Mouse (Mus musculus): ENCODE results near the gene Dct. TPM values are rescaled to one million over a fixed set of nuclear protein-coding genes. Genes with fewer than 3 reads are reported as not detected.

The Dct gene
- polyA plus RNA-seq, 1 experiment: 10.4 TPM

DNA sequence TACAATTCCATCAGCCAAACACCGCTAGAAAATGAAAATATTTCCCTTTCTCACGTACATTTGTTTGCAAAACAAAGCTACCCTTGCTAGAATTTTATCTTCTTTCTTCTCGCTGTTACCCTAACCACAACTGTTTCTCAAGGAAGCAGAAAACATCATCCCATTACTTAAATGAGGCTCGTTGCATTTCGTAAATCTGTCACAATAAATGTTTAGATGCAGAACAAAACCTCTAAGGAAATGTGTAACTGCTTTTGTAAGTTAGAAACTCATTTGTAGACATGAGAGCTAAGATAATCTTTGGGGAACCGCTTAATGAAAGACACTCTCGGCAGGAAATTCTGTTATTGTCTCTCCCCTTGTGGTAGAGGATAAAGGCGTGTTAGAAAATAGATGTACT lies 38.8 kb downstream of the Dct start:
- H3K4me3 ChIP-seq (ENCODE audit: extremely low read depth, insufficient read depth, insufficient read length): no peak overlapping the region

DNA sequence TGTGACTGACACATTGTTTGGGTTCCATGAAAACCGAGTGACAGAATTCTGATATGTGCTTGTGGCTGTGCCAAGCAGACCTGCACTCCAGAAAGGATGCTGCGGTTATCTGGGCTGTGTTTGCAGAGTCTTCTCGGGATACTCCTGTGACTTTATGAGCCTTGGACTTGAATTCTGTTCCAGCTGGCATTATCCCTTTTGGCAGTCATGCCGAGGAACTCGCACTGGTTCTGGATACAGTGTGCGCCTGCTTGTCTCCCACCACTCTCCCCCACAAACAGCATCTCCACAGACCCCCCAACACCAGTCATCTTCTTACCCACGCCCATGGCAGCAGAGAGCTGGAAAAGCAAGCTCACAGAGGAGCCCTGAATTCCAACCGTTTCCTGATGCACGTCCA lies 42.5 kb downstream of the Dct start:
- H3K4me1 ChIP-seq (ENCODE audit: control insufficient read depth, insufficient read depth, insufficient read length): no peaks in the 10 kb centered on the region
- DNase-seq (ENCODE audit: low read depth in 1 of 2, low spot score in 2 of 2): no peak
- no peaks in the 10 kb centered on the region for H3K27me3 ChIP-seq (ENCODE audit: control insufficient read depth, insufficient read depth, low read length)
- WGBS: 79% methylated on average over 9 of the region's 9 CpGs
- no peaks in the 10 kb centered on the region for H3K36me3 ChIP-seq (ENCODE audit: control insufficient read depth, insufficient read depth, low read length)
- TF ChIP-seq CTCF (IDR thresholded peaks at IDR 0.05; ENCODE audit: extremely low read depth, insufficient read depth, insufficient read length, insufficient replicate concordance) (no peak), POLR2A (IDR thresholded peaks at IDR 0.05; ENCODE audit: low read depth, low read length) (no peak)
- H3K27ac ChIP-seq (ENCODE audit: insufficient read depth, low read length): no peak overlapping the region
- H3K4me3 ChIP-seq (ENCODE audit: extremely low read depth, insufficient read depth, insufficient read length): no peak overlapping the region

More for the DNA sequence above, 38.8 kb downstream of the Dct start:
- Histone ChIP-seq H3K27me3 (ENCODE audit: control insufficient read depth, insufficient read depth, low read length) (no peaks in the 10 kb centered on the region), H3K27ac (ENCODE audit: insufficient read depth, low read length) (no peak overlapping the region), H3K4me1 (ENCODE audit: control insufficient read depth, insufficient read depth, insufficient read length) (no peaks in the 10 kb centered on the region), H3K36me3 (ENCODE audit: control insufficient read depth, insufficient read depth, low read length) (no peaks in the 10 kb centered on the region)
- no peak for DNase-seq (ENCODE audit: low read depth in 1 of 2, low spot score in 2 of 2)
- no peak for TF ChIP-seq CTCF (IDR thresholded peaks at IDR 0.05; ENCODE audit: extremely low read depth, insufficient read depth, insufficient read length, insufficient replicate concordance)
- no peak for TF ChIP-seq POLR2A (IDR thresholded peaks at IDR 0.05; ENCODE audit: low read depth, low read length)
- WGBS: 75% methylated on average over 8 of the region's 8 CpGs

DNA sequence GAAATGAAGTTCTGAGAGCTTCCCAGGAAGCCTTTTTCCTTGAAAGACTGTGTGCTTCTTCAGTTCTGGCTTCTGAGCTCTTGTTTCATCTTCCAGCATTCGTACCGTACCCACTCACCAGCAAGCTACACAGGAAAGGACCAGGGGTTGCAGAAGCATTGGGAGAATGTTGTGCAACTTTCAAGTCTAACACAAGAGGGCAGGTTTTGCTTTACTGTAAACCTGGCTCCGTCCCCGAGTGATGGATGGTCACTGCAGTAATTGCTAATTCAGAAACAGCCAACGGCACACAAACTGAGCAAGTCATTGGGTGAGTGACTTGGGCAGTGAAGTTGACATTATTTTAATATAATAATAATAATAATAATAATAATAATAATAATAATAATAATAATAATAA lies 46.3 kb downstream of the Dct start:
- Histone ChIP-seq H3K27ac (ENCODE audit: insufficient read depth, low read length) (no peak overlapping the region), H3K4me1 (ENCODE audit: control insufficient read depth, insufficient read depth, insufficient read length) (no peaks in the 10 kb centered on the region), H3K4me3 (ENCODE audit: extremely low read depth, insufficient read depth, insufficient read length) (no peak overlapping the region), H3K36me3 (ENCODE audit: control insufficient read depth, insufficient read depth, low read length) (no peaks in the 10 kb centered on the region), H3K27me3 (ENCODE audit: control insufficient read depth, insufficient read depth, low read length) (no peaks in the 10 kb centered on the region)
- no peak for DNase-seq (ENCODE audit: low read depth in 1 of 2, low spot score in 2 of 2)
- 10% methylated on average over 5 of the region's 5 CpGs for WGBS
- TF ChIP-seq CTCF (IDR thresholded peaks at IDR 0.05; ENCODE audit: extremely low read depth, insufficient read depth, insufficient read length, insufficient replicate concordance) (no peak), POLR2A (IDR thresholded peaks at IDR 0.05; ENCODE audit: low read depth, low read length) (no peak)

DNA sequence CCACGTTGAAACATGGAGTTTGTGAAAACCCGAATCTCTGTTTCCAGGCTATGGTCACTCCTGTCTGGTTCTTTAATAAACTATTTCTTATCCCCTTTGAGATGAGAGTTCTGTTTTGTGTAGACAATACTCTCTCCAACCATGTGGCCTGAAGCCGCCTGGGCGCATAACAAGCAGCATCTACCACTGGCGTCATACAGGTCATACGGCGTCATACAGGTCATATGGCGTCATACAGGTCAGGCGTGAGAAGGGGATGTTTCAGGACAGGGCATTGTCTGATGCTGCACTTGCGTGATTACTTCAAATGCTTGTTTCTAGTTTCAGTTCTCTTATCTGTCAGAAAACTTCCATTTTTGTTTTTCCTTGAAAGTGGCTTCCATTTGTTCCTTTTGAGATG lies 47.6 kb downstream of the Dct start:
- TF ChIP-seq POLR2A (IDR thresholded peaks at IDR 0.05; ENCODE audit: low read depth, low read length): no peak
- TF ChIP-seq CTCF (IDR thresholded peaks at IDR 0.05; ENCODE audit: extremely low read depth, insufficient read depth, insufficient read length, insufficient replicate concordance): no peak

DNA sequence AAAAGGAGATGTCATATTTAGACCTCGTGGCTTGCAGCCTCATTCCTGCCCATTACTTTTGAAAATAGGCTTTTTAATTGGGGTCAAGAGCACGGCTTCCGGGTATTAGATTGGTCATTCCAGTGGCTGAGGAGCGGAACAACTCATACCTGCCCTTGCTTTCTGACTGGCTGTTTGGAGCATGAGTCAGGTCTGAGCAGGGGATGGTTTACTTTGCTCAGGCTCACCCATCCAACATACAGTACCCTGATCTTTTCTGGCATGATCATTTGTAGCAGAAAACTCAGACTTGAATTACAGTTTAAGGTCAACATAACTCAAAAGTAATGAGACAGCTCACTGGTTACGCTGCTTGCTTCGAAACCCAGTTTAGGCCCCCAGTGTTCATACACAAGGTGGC lies 58.2 kb downstream of the Dct start:
- H3K4me3 ChIP-seq (ENCODE audit: extremely low read depth, insufficient read depth, insufficient read length): no peak overlapping the region
- H3K36me3 ChIP-seq (ENCODE audit: control insufficient read depth, insufficient read depth, low read length): no peaks in the 10 kb centered on the region

More for the DNA sequence above, 47.6 kb downstream of the Dct start:
- Histone ChIP-seq H3K36me3 (ENCODE audit: control insufficient read depth, insufficient read depth, low read length) (no peaks in the 10 kb centered on the region), H3K27me3 (ENCODE audit: control insufficient read depth, insufficient read depth, low read length) (no peaks in the 10 kb centered on the region), H3K27ac (ENCODE audit: insufficient read depth, low read length) (no peak overlapping the region), H3K4me3 (ENCODE audit: extremely low read depth, insufficient read depth, insufficient read length) (no peak overlapping the region), H3K4me1 (ENCODE audit: control insufficient read depth, insufficient read depth, insufficient read length) (no peaks in the 10 kb centered on the region)
- no peak for DNase-seq (ENCODE audit: low read depth in 1 of 2, low spot score in 2 of 2)
- WGBS: 83% methylated on average over 10 of the region's 10 CpGs

DNA sequence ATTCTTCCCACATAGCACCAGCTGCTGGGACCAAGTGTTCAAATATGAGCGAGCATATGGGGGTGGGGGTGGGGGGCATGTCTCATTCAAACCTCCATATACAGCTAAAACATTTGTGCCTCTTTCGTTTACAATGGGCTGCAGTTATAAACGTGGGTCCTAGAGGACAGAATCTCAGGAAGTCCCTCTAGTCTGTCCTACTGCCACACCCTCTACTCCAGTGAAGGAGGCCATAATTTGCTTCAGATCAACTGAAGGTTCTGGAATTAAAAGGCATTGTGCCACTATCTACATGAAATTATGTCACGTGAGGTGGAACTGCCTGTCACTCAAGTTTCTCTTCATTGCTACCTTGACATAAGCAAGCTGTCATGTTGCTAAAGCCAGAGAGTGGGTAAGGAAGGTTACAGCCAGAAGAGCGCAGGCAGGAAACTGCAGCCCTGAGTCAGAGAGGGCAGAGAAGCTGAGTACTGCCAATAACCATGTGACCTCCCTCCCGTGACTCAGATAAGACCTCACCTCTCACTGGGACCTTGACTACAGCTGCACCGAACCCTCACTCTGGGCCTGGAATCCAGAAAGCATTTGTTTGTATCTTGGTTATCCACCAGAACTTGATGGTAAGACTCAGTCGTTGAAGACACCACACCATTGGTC lies 59.3 kb downstream of the Dct start:
- no peak overlapping the region for H3K27ac ChIP-seq (ENCODE audit: insufficient read depth, low read length)
- DNase-seq (ENCODE audit: low read depth in 1 of 2, low spot score in 2 of 2): no peak
- H3K4me3 ChIP-seq (ENCODE audit: extremely low read depth, insufficient read depth, insufficient read length): no peak overlapping the region
- H3K4me1 ChIP-seq (ENCODE audit: control insufficient read depth, insufficient read depth, insufficient read length): no peaks in the 10 kb centered on the region
- no peaks in the 10 kb centered on the region for H3K36me3 ChIP-seq (ENCODE audit: control insufficient read depth, insufficient read depth, low read length)
- WGBS: 68% methylated on average over 8 of the region's 8 CpGs
- TF ChIP-seq POLR2A (IDR thresholded peaks at IDR 0.05; ENCODE audit: low read depth, low read length): no peak
- no peaks in the 10 kb centered on the region for H3K27me3 ChIP-seq (ENCODE audit: control insufficient read depth, insufficient read depth, low read length)

More for the DNA sequence above, 58.2 kb downstream of the Dct start:
- H3K27ac ChIP-seq (ENCODE audit: insufficient read depth, low read length): no peak overlapping the region
- no peak for DNase-seq (ENCODE audit: low read depth in 1 of 2, low spot score in 2 of 2)
- TF ChIP-seq CTCF (IDR thresholded peaks at IDR 0.05; ENCODE audit: extremely low read depth, insufficient read depth, insufficient read length, insufficient replicate concordance) (no peak), POLR2A (IDR thresholded peaks at IDR 0.05; ENCODE audit: low read depth, low read length) (no peak)
- no peaks in the 10 kb centered on the region for H3K27me3 ChIP-seq (ENCODE audit: control insufficient read depth, insufficient read depth, low read length)
- 84% methylated on average over 6 of the region's 6 CpGs for WGBS
- no peaks in the 10 kb centered on the region for H3K4me1 ChIP-seq (ENCODE audit: control insufficient read depth, insufficient read depth, insufficient read length)

DNA sequence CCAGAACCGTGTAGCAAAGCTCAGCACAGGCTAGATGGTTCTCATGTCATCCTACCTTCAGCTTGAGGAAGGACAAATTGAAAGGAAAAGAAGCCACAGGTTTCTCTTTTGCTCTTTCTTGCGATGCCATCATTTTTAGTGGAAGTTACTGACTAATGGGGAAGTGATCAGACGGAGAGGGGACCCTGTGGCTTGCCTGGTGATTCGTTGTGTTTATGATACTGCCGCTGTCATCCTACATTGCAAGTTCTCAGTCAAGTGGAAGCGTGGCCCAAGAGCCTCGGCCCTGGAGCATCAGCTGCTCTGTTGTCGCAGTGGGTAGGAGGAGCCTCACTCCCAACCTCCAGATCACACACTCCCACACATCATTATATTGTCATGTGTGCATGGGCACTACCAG lies 61.8 kb downstream of the Dct start:
- no peaks in the 10 kb centered on the region for H3K36me3 ChIP-seq (ENCODE audit: control insufficient read depth, insufficient read depth, low read length)
- H3K27me3 ChIP-seq (ENCODE audit: control insufficient read depth, insufficient read depth, low read length): no peaks in the 10 kb centered on the region
- H3K4me3 ChIP-seq (ENCODE audit: extremely low read depth, insufficient read depth, insufficient read length): no peak overlapping the region
- no peak for DNase-seq (ENCODE audit: low read depth in 1 of 2, low spot score in 2 of 2)
- H3K4me1 ChIP-seq (ENCODE audit: control insufficient read depth, insufficient read depth, insufficient read length): no peaks in the 10 kb centered on the region
- H3K27ac ChIP-seq (ENCODE audit: insufficient read depth, low read length): no peak overlapping the region
- TF ChIP-seq POLR2A (IDR thresholded peaks at IDR 0.05; ENCODE audit: low read depth, low read length) (no peak), CTCF (IDR thresholded peaks at IDR 0.05; ENCODE audit: extremely low read depth, insufficient read depth, insufficient read length, insufficient replicate concordance) (no peak)
- 41% methylated on average over 8 of the region's 8 CpGs for WGBS

All from spleen, adult 2 months (tissue).